In genomic region chr7:123084708-123085107, GRCm38 (mm10) we compare ENCODE assay signal across 8 mouse cellular contexts. TPM values are rescaled to one million over a fixed set of nuclear protein-coding genes. Genes with fewer than 3 reads are reported as not detected.
A peak's percentile ranks its signal among the peaks of the same experiment; 100 is the strongest.
DNase-seq lines count a peak whose midpoint lies in the region; ATAC-seq lines count a peak whose summit lies in the region.

No protein-coding gene starts in this region.

- intact Hi-C loops in heart, postnatal 10 days (cut with DNase I): no loop called here

- peak overlapping the region; percentile 50 for H3K4me2 ChIP-seq in midbrain, embryonic 15.5 days

- WGBS in midbrain, embryonic 15.5 days: 13% methylated on average over 13 of the region's 13 CpGs

- ATAC-seq in common myeloid progenitor, adult 5-6 weeks (replicated peaks; ENCODE audit: low read depth, poor library complexity, severe bottlenecking): peak; percentile 54
- ATAC-seq in midbrain, embryonic 15.5 days (replicated peaks): peak; percentile 41; the same call in 1 of the 2 replicates

- no peaks in the 10 kb centered on the region for H3K9me3 ChIP-seq in midbrain, embryonic 15.5 days

- peaks cover 37% of the 10 kb centered on the region for H3K4me1 ChIP-seq in midbrain, embryonic 15.5 days

- no peaks in the 10 kb centered on the region for H3K27me3 ChIP-seq in midbrain, embryonic 15.5 days (replicated peaks)

- peak overlapping the region; percentile 24 for H3K4me3 ChIP-seq in midbrain, embryonic 15.5 days

- peak overlapping the region; percentile 93 for H3K27ac ChIP-seq in midbrain, embryonic 15.5 days

- no peaks in the 10 kb centered on the region for H3K36me3 ChIP-seq in midbrain, embryonic 15.5 days (replicated peaks)

- peak; percentile 40 to 71 for DNase-seq in layer of hippocampus, adult 18-20 months (ENCODE audit: low spot score in 2 of 2)
- DNase-seq in layer of hippocampus, postnatal 25 days (ENCODE audit: extremely low spot score in 1 of 2, low spot score in 1 of 2): no peak
- DNase-seq in heart, postnatal 10 days: peak; percentile 16 to 38
- DNase-seq in layer of hippocampus, adult 9-11 months: peak; percentile 44
- DNase-seq in cerebellum, adult 18-20 months: no peak
- no peak for DNase-seq in spleen, adult 12 weeks (ENCODE audit: low spot score)

- H3K9ac ChIP-seq in midbrain, embryonic 15.5 days: 0 out of 2 replicates have a peak overlapping the region, but pooled peaks have one; percentile 22

RNA-seq across cellular contexts. Expression of gene Tnrc6a, which starts 39.0 kb away (rescaled TPM):
- 10 to 100 TPM; 43.4 to 47.1 TPM for total RNA-seq in layer of hippocampus, adult 18-20 months (2021)
- 10 to 100 TPM; 37.6 to 48.7 TPM for total RNA-seq in layer of hippocampus, postnatal 25 days (2021)
- total RNA-seq in common myeloid progenitor, adult 5-6 weeks (2017): 29.6 and 62.6 TPM in 2 replicates
- 10 to 100 TPM; 38.5 to 47.3 TPM for total RNA-seq in heart, postnatal 10 days (2021)
- polyA plus RNA-seq in midbrain, embryonic 15.5 days (2015; fragmentation: Nextera tagmentation; extraction: Ambion mirVana): 44.0 and 57.7 TPM in 2 replicates

Comparison
In these comparisons a context has a peak if more than half of its experiments do, and no peak if none do; other contexts are left out.
1. DNase-seq: peak in layer of hippocampus, adult 18-20 months (2 of 2), heart, postnatal 10 days (2 of 2) and layer of hippocampus, adult 9-11 months (single experiment); none in layer of hippocampus, postnatal 25 days (0 of 2), cerebellum, adult 18-20 months (0 of 2) and spleen, adult 12 weeks (single experiment).